Mouse (Mus musculus): ENCODE data around the gene 9430038I01Rik. TPM values are rescaled to one million over a fixed set of nuclear protein-coding genes. Genes with fewer than 3 reads are reported as not detected.

The 9430038I01Rik gene
- polyA plus RNA-seq, 1 experiment from 2014 or later: 6.7 TPM

Other genes starting within 250 kb of the 9430038I01Rik start
- gene Ebf3, start 96.3 kb downstream of the 9430038I01Rik start, polyA plus RNA-seq (2018): not detected in 3 replicates
- 51.9 to 94.9 TPM (median 81.9 TPM) in 3 replicates for gene Glrx3, start 26.9 kb upstream of the 9430038I01Rik start, polyA plus RNA-seq (2018)